In genomic region chr15:10160663-10161062, GRCm38 (mm10) we compare ENCODE assay signal across 20 mouse cellular contexts. TPM values are rescaled to one million over a fixed set of nuclear protein-coding genes. Genes with fewer than 3 reads are reported as not detected.
DNase-seq lines count a peak whose midpoint lies in the region; ATAC-seq lines count a peak whose summit lies in the region.
"Had no signal": no experiment of that assay in that cellular context is flagged by ENCODE, and none has a peak within 500 bp of the region (broad histone marks: within the 10 kb centered on the region; RNA-seq: fewer than 3 reads in every experiment).

No protein-coding gene starts in this region.

- H3K9me3 ChIP-seq in intestine, embryonic 15.5 days = no peaks in the 10 kb centered on the region
- no peaks in the 10 kb centered on the region for H3K9me3 ChIP-seq in intestine, embryonic 16.5 days (ENCODE audit: control insufficient read depth, low read length)
- H3K9me3 ChIP-seq: embryonic facial prominence, embryonic 12.5 days; forebrain, embryonic 15.5 days had no signal

- peak; percentile 58; the same call in 1 of the 2 replicates for ATAC-seq in intestine, embryonic 15.5 days
- peak; percentile 89 for ATAC-seq in intestine, embryonic 16.5 days
- ATAC-seq: forebrain, embryonic 13.5 days; forebrain, embryonic 15.5 days; forebrain, postnatal 0 days had no signal

- 83% methylated on average over 2 of the region's 2 CpGs for WGBS in intestine, embryonic 15.5 days
- 67% methylated on average over 2 of the region's 2 CpGs for WGBS in intestine, embryonic 16.5 days
- 31% methylated on average over 2 of the region's 2 CpGs for WGBS in large intestine, adult 2 months

- H3K9ac ChIP-seq in intestine, embryonic 15.5 days = no peak overlapping the region
- no peak overlapping the region for H3K9ac ChIP-seq in intestine, embryonic 16.5 days (ENCODE audit: low read depth, low read length)
- H3K9ac ChIP-seq: embryonic facial prominence, embryonic 12.5 days; forebrain, embryonic 13.5 days; forebrain, embryonic 15.5 days; forebrain, postnatal 0 days had no signal

- H3K27me3 ChIP-seq in intestine, embryonic 15.5 days (replicated peaks) = no peaks in the 10 kb centered on the region
- H3K27me3 ChIP-seq in intestine, embryonic 16.5 days (replicated peaks; ENCODE audit: control insufficient read depth, insufficient read depth, low read length) = no peaks in the 10 kb centered on the region
- H3K27me3 ChIP-seq: embryonic facial prominence, embryonic 12.5 days; forebrain, embryonic 13.5 days; forebrain, embryonic 15.5 days had no signal

- peak; percentile 19 for DNase-seq in large intestine, adult 2 months (ENCODE audit: low read depth, low spot score)
- DNase-seq in frontal cortex, postnatal 25 days (ENCODE audit: low spot score in 2 of 2) = no peak
- DNase-seq in layer of hippocampus, postnatal 36 days = no peak
- DNase-seq: adrenal gland, adult 2 months; adrenal gland, postnatal 10 days; adrenal gland, postnatal 25 days; cerebellum, adult 11 months; cerebellum, adult 18-20 months; cerebellum, adult 8-10 months; cerebellum, adult 9-11 months; cerebellum, postnatal 14 days; cerebellum, postnatal 36 days; forebrain, postnatal 0 days had no signal

- H3K4me2 ChIP-seq in intestine, embryonic 15.5 days (replicated peaks) = no peak overlapping the region
- no peak overlapping the region for H3K4me2 ChIP-seq in intestine, embryonic 16.5 days (ENCODE audit: low read depth, low read length)
- H3K4me2 ChIP-seq: embryonic facial prominence, embryonic 12.5 days; forebrain, embryonic 13.5 days; forebrain, embryonic 15.5 days had no signal

- no peaks in the 10 kb centered on the region for H3K4me1 ChIP-seq in intestine, embryonic 15.5 days (replicated peaks)
- H3K4me1 ChIP-seq in intestine, embryonic 16.5 days (ENCODE audit: control insufficient read depth, insufficient read depth, low read length) = no peaks in the 10 kb centered on the region
- H3K4me1 ChIP-seq: embryonic facial prominence, embryonic 10.5 days; embryonic facial prominence, embryonic 12.5 days; forebrain, embryonic 13.5 days; forebrain, embryonic 15.5 days had no signal

- H3K27ac ChIP-seq in intestine, embryonic 15.5 days = no peak overlapping the region
- no peak overlapping the region for H3K27ac ChIP-seq in intestine, embryonic 16.5 days (ENCODE audit: low read length)
- H3K27ac ChIP-seq: embryonic facial prominence, embryonic 10.5 days; embryonic facial prominence, embryonic 12.5 days; forebrain, embryonic 13.5 days; forebrain, embryonic 15.5 days had no signal

- no peaks in the 10 kb centered on the region for H3K36me3 ChIP-seq in intestine, embryonic 15.5 days
- no peaks in the 10 kb centered on the region for H3K36me3 ChIP-seq in intestine, embryonic 16.5 days (ENCODE audit: control insufficient read depth, insufficient read depth, low read length)
- H3K36me3 ChIP-seq: embryonic facial prominence, embryonic 10.5 days; embryonic facial prominence, embryonic 12.5 days; forebrain, embryonic 15.5 days had no signal

- H3K4me3 ChIP-seq in intestine, embryonic 15.5 days (replicated peaks) = no peak overlapping the region
- H3K4me3 ChIP-seq in intestine, embryonic 16.5 days (ENCODE audit: low read length) = no peak overlapping the region
- H3K4me3 ChIP-seq: embryonic facial prominence, embryonic 10.5 days; embryonic facial prominence, embryonic 12.5 days; forebrain, embryonic 13.5 days; forebrain, embryonic 15.5 days had no signal

RNA-seq across cellular contexts. Expression of gene Prlr, which starts 16.4 kb away (rescaled TPM):
- 31.4 and 34.8 TPM in 2 replicates for polyA plus RNA-seq in intestine, embryonic 15.5 days (2015; fragmentation: Nextera tagmentation; extraction: Ambion mirVana)
- polyA plus RNA-seq in intestine, embryonic 16.5 days (2015; fragmentation: Nextera tagmentation; extraction: Ambion mirVana) = 45.7 and 55.2 TPM in 2 replicates
- polyA plus RNA-seq in large intestine, adult 2 months (2012; rRNA removed) = 18.2 and 43.3 TPM in 2 replicates
- 1 to 10 TPM; 4.4 to 6.9 TPM for total RNA-seq in layer of hippocampus, postnatal 36 days (2021)
- total RNA-seq: MEL had no signal
